Mouse (Mus musculus) hindbrain, embryonic 11.5 days (tissue): ENCODE results near the gene Supt5. TPM values are rescaled to one million over a fixed set of nuclear protein-coding genes. Genes with fewer than 3 reads are reported as not detected.

Experiments
- ATAC-seq: fragments of 200-750 bp; cut with Nextera tagmentation; 2 replicates; pipeline ENCODE4 v1.8.0; 2017; ENCODE audit warnings: mild to moderate bottlenecking, moderate TSS enrichment, moderate library complexity; ENCODE audit not compliant: low FRiP score
- DNase-seq: peaks from one replicate; pipeline ENCODE4 v3.0.0-alpha.2; 2015; ENCODE audit warnings: low spot score
- H3K27ac ChIP-seq: fragments of 300-500 bp; sonication (generic); 2 replicates; pipeline ENCODE4 v1.5.1; 2014; ENCODE audit warnings: mild to moderate bottlenecking, low read depth, low read length
- H3K27me3 ChIP-seq: fragments of 300-500 bp; sonication (generic); 2 replicates; pipeline ENCODE4 v1.6.1; 2014; ENCODE audit warnings: mild to moderate bottlenecking, low read length, moderate library complexity, mixed read lengths; ENCODE audit not compliant: control insufficient read depth, insufficient read depth
- H3K36me3 ChIP-seq: fragments of 300-500 bp; sonication (generic); 2 replicates; pipeline ENCODE4 v1.6.1; 2014; ENCODE audit warnings: mild to moderate bottlenecking, low read length, moderate library complexity, mixed read lengths; ENCODE audit not compliant: control insufficient read depth, insufficient read depth
- H3K4me1 ChIP-seq: fragments of 300-500 bp; sonication (generic); replicated peaks from 2 replicates; pipeline ENCODE4 v1.6.1; 2014; ENCODE audit warnings: low read length, mixed read lengths; ENCODE audit not compliant: control insufficient read depth, insufficient read depth
- H3K4me2 ChIP-seq: fragments of 300-500 bp; sonication (generic); replicated peaks from 2 replicates; pipeline ENCODE4 v1.6.1; 2014; ENCODE audit warnings: mild to moderate bottlenecking, low read depth, low read length
- H3K4me3 ChIP-seq: fragments of 300-500 bp; sonication (generic); 2 replicates; pipeline ENCODE4 v1.5.1; 2014; ENCODE audit warnings: low read depth, low read length
- H3K9ac ChIP-seq: fragments of 300-500 bp; sonication (generic); 2 replicates; pipeline ENCODE4 v1.6.1; 2014; ENCODE audit warnings: low read depth, low read length
- H3K9me3 ChIP-seq: fragments of 300-500 bp; sonication (generic); 2 replicates; pipeline ENCODE4 v1.6.1; 2016; ENCODE audit warnings: low read length; ENCODE audit not compliant: control insufficient read depth
- WGBS: fragments of 180-500 bp; shearing (Covaris S2); extraction: QIAGEN DNeasy Blood & Tissue Kit; methylation state at CpG from one replicate; pipeline ENCODE4 v1.1.7; 2014; 5-methylcytosine and 5-hydroxymethylcytosine counted together
- polyA plus RNA-seq: library from polyadenylated mRNA; unstranded; fragments of >200 nt; fragmentation: Nextera tagmentation; extraction: Ambion mirVana; gene quantifications from 2 replicates; pipeline ENCODE4 v1.2.1, GENCODE M21; 2014

The Supt5 gene
- polyA plus RNA-seq, 1 experiment from 2014 or later: 68.0 TPM

GRCm38 (mm10) chr7:28309737-28310136 is 28.8 kb downstream of the Supt5 start:
- no peaks in the 10 kb centered on the region for H3K9me3 ChIP-seq
- WGBS: 58% methylated on average over 9 of the region's 9 CpGs
- H3K4me2 ChIP-seq: 0 out of 2 replicates have a peak overlapping the region, but pooled peaks have one; percentile 85
- no peak overlapping the region for H3K9ac ChIP-seq
- peak overlapping the region; percentile 49 for H3K27ac ChIP-seq
- H3K27me3 ChIP-seq: no peaks in the 10 kb centered on the region
- H3K36me3 ChIP-seq: 0 out of 2 replicates have a peak, but pooled peaks cover 2% of the 10 kb centered on the region
- ATAC-seq: peak; percentile 41
- H3K4me3 ChIP-seq: no peak overlapping the region
- peak; percentile 61 for DNase-seq
- 0 out of 2 replicates have a peak, but pooled peaks cover 2% of the 10 kb centered on the region for H3K4me1 ChIP-seq

- Histone ChIP-seq H3K9me3 (no peaks in the 10 kb centered on the region), H3K27me3 (no peaks in the 10 kb centered on the region), H3K4me3 (no peak overlapping the region), H3K9ac (no peak overlapping the region), H3K36me3 (0 out of 2 replicates have a peak, but pooled peaks cover 2% of the 10 kb centered on the region), H3K4me2 (no peak overlapping the region), H3K27ac (no peak overlapping the region), H3K4me1 (0 out of 2 replicates have a peak, but pooled peaks cover 4% of the 10 kb centered on the region)
- DNase-seq: no peak
- WGBS: 93% methylated on average over 8 of the region's 8 CpGs
- ATAC-seq: no peak
These were observed 32.3 kb downstream of the Supt5 start for GRCm38 (mm10) chr7:28306216-28306615.

GRCm38 (mm10) chr7:28305641-28306040 is 32.9 kb downstream of the Supt5 start:
- Histone ChIP-seq H3K27me3 (no peaks in the 10 kb centered on the region), H3K4me1 (0 out of 2 replicates have a peak, but pooled peaks cover 2% of the 10 kb centered on the region), H3K4me2 (no peak overlapping the region), H3K9ac (no peak overlapping the region), H3K36me3 (0 out of 2 replicates have a peak, but pooled peaks cover 2% of the 10 kb centered on the region), H3K9me3 (no peaks in the 10 kb centered on the region), H3K27ac (no peak overlapping the region), H3K4me3 (no peak overlapping the region)
- ATAC-seq (no peak), DNase-seq (no peak)
- 85% methylated on average over 10 of the region's 10 CpGs for WGBS

GRCm38 (mm10) chr7:28301616-28302433 is 36.7 kb downstream of the Supt5 start, which contains the start of gene Dll3:
Dll3 (minus strand) TSS chr7:28302238.
- peak within 1 kb of the TSS; percentile 55 for H3K4me3 ChIP-seq
- no peaks in the 10 kb centered on the region for H3K9me3 ChIP-seq
- peaks cover 7% of the 10 kb centered on the region for H3K27me3 ChIP-seq
- H3K4me2 ChIP-seq: peak within 1 kb of the TSS; percentile 55
- DNase-seq (peak; percentile 85), ATAC-seq (peak; percentile 76)
- 2% methylated on average over 30 of the region's 30 CpGs for WGBS
- H3K9ac ChIP-seq: peak within 1 kb of the TSS; percentile 77
- peak within 1 kb of the TSS; percentile 92 for H3K27ac ChIP-seq
- peaks cover 6% of the 10 kb centered on the region; the same call in 1 of the 2 replicates for H3K4me1 ChIP-seq
- 0 out of 2 replicates have a peak, but pooled peaks cover 2% of the 10 kb centered on the region for H3K36me3 ChIP-seq

- peak overlapping the region; percentile 55 for H3K4me2 ChIP-seq
- no peaks in the 10 kb centered on the region for H3K36me3 ChIP-seq
- DNase-seq (peak; percentile 84), ATAC-seq (peak; percentile 17; the same call in 1 of the 2 replicates)
- H3K27ac ChIP-seq: no peak overlapping the region
- peaks cover 18% of the 10 kb centered on the region for H3K27me3 ChIP-seq
- H3K4me3 ChIP-seq: peak overlapping the region; percentile 55
- H3K9ac ChIP-seq: peak overlapping the region; percentile 7
- no peaks in the 10 kb centered on the region for H3K9me3 ChIP-seq
- peaks cover 6% of the 10 kb centered on the region; the same call in 1 of the 2 replicates for H3K4me1 ChIP-seq
- WGBS: 11% methylated on average over 43 of the region's 43 CpGs
These were observed 39.5 kb downstream of the Supt5 start for GRCm38 (mm10) chr7:28298837-28299625.

- peaks cover 26% of the 10 kb centered on the region for H3K27me3 ChIP-seq
- no peaks in the 10 kb centered on the region for H3K36me3 ChIP-seq
- DNase-seq (peak; percentile 88), ATAC-seq (peak; percentile 32)
- peak overlapping the region; percentile 42 for H3K4me3 ChIP-seq
- peaks cover 5% of the 10 kb centered on the region; the same call in 1 of the 2 replicates for H3K4me1 ChIP-seq
- peak overlapping the region; percentile 74 for H3K4me2 ChIP-seq
- H3K9me3 ChIP-seq: no peaks in the 10 kb centered on the region
- 2% methylated on average over 62 of the region's 63 CpGs for WGBS
- H3K9ac ChIP-seq: peak overlapping the region; percentile 44
- no peak overlapping the region for H3K27ac ChIP-seq
These were observed 44.1 kb downstream of the Supt5 start for GRCm38 (mm10) chr7:28294481-28294880.

- H3K4me2 ChIP-seq: peak within 1 kb of the TSS; percentile 41
- H3K36me3 ChIP-seq: no peaks in the 10 kb centered on the region
- WGBS: under 1% methylated on average over 50 of the region's 52 CpGs
- peaks cover 26% of the 10 kb centered on the region for H3K27me3 ChIP-seq
- peak within 1 kb of the TSS; percentile 24 for H3K4me3 ChIP-seq
- no peak within 1 kb of the TSS for H3K27ac ChIP-seq
- H3K4me1 ChIP-seq: no peaks in the 10 kb centered on the region; the same call in 1 of the 2 replicates
- peak within 1 kb of the TSS; percentile 24; the same call in 1 of the 2 replicates for H3K9ac ChIP-seq
- DNase-seq (peak; percentile 65), ATAC-seq (peak; percentile 41; the same call in 1 of the 2 replicates)
- no peaks in the 10 kb centered on the region for H3K9me3 ChIP-seq
These were observed 47.6 kb downstream of the Supt5 start, which contains the start of gene Selenov for GRCm38 (mm10) chr7:28290638-28291590. Selenov (minus strand) TSS chr7:28291186.
